In the genomic region with DNA sequence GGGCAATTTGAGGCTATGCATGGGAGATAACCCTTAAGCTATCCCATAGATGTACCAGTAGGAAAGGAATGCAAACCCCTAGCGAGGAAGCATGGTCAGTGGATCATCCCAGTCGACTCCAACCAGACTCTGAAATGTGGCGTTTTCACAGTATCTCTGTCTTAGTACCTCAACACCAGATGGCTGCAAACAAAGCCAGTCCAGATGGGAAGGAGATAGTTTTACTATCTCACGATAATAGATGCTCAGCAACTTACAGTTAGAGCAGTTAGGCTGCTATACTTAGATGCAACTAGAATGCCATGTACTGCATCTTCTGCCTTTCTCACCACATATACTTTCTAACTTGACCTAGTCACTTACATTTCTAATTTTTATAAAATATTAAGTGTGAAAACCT, we compare ENCODE assay signal across 24 mouse cellular contexts. TPM values are rescaled to one million over a fixed set of nuclear protein-coding genes. Genes with fewer than 3 reads are reported as not detected.
DNase-seq lines count a peak whose midpoint lies in the region; ATAC-seq lines count a peak whose summit lies in the region.
"Had no signal": no experiment of that assay in that cellular context is flagged by ENCODE, and none has a peak within 500 bp of the region (broad histone marks: within the 10 kb centered on the region; RNA-seq: fewer than 3 reads in every experiment).

No protein-coding gene starts in this region.

- peak; percentile 81 for ATAC-seq in frontal cortex, adult (ENCODE audit: low TSS enrichment)
- ATAC-seq: activated CD4-positive, CD25-positive, alpha-beta regulatory T cell, adult 4 months; forebrain, embryonic 14.5 days; forebrain, postnatal 0 days; hindbrain, embryonic 16.5 days had no signal

- DNase-seq in frontal cortex, postnatal 10 days (ENCODE audit: low spot score in 2 of 2) = no peak
- peak; percentile 12 for DNase-seq in layer of hippocampus, adult 9-11 months
- no peak for DNase-seq in layer of hippocampus, postnatal 10 days (ENCODE audit: low spot score in 2 of 2)
- DNase-seq in right cerebral cortex, adult 18-20 months = peak; percentile 18
- no peak for DNase-seq in right cerebral cortex, postnatal 25 days
- DNase-seq in kidney, postnatal 25 days = no peak
- DNase-seq: adrenal gland, adult 8-10 months; adrenal gland, postnatal 25 days; cerebellum, adult 11 months; cerebellum, adult 2 months; cerebellum, adult 9-11 months; cerebellum, postnatal 25 days; forebrain, postnatal 0 days; gastrocnemius, postnatal 10 days; gastrocnemius, postnatal 36 days; heart, postnatal 10 days; heart, postnatal 36 days had no signal

RNA-seq across cellular contexts. Expression of a gene that starts 56.7 kb away (rescaled TPM):
- 10 to 100 TPM; 25.6 to 26.1 TPM for total RNA-seq in layer of hippocampus, postnatal 10 days (2021)
- total RNA-seq: common myeloid progenitor, adult 5-6 weeks; gastrocnemius, adult 18-20 months; gastrocnemius, postnatal 36 days; granulocyte monocyte progenitor cell, adult 5-6 weeks had no signal

Comparison
In these comparisons a context has a peak if more than half of its experiments do, and no peak if none do; other contexts are left out.
1. DNase-seq: peak in layer of hippocampus, adult 9-11 months (single experiment) and right cerebral cortex, adult 18-20 months (single experiment); none in frontal cortex, postnatal 10 days (0 of 2), layer of hippocampus, postnatal 10 days (0 of 2), right cerebral cortex, postnatal 25 days (single experiment) and kidney, postnatal 25 days (0 of 2).